Mouse (Mus musculus): Measurements from ENCODE around the gene Psd.

The Psd gene

DNA sequence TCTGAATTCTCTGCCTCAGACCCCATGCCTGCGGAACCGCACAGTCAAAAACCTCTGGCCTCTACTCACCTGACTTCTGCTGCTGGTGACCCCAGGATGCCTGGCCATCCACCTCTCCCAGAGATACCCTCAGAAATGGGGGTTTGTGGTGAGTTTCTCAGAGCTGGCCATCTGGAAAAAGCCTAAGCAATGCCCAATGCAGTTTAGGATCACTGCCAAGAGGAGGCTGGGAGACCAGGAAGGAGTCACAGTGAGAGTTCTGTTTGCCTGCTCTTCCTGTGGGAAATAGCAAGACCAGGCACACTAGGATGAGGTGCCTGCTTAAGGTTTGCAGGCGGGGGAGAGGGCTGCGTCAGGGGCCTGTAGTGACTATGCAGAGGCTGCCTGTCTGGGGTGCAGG is 42.3 kb downstream of the Psd start:
- POLR2A ChIA-PET: interaction anchor here in 1 of 4 experiments (1.1 to 1.3 kb wide), 2 partner anchors 16 to 28 kb away, joined by 3 to 4 read pairs; no protein-coding TSS in a partner anchor

DNA sequence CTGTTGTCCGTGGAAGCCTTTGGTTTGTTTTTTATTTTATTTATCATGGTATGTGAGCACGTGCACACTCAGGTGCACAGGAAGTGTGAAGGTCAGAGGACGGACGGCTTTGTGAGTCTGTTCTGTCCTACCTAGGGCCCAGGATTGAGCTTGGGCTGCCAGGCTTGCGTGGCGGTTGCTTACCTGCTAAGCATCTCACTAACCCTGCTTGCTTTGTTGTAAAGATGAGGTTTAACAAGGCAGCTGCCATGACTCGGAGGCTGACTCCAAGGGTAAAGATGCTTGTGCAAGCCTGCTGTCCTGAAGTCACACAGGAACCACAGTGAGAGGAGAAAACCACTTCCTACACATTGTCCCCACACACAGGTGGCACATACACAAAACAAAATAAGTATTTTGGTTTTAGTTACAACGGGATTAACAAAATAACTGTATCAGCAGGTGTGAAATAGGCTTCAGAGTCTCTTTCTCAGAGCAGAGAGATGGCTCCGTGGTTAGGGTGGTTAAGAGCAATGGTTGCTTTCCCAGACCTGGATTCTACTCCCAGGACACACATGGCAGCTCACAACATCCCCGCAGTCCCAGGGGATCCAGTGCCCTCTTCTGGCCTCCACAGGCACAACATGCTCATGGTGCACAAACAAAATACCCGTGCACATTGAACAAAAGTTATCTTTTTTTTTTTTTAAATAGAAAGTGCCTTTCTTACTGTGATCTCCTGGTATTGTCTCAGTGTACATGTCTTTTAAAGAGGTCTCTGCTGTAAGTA is 44.7 kb downstream of the Psd start:
- CTCF ChIA-PET: interaction anchor here (0.5 to 2.8 kb wide), 36 partner anchors 8 to 412 kb away, joined by 3 to 32 read pairs (median 4); partner anchors contain the start of genes Nfkb2 (in 2 of the 4), Elovl3 (in 1 of the 4), Fbxl15 (in 1 of the 4) and Gbf1 (in 1 of the 4)
- POLR2A ChIA-PET: interaction anchor here in 3 of 4 experiments (0.7 to 1.3 kb wide), 8 partner anchors 20 to 147 kb away, joined by 3 read pairs; partner anchors contain the start of gene Nfkb2 (in 1 of the 3)

More for the DNA sequence above, 42.3 kb downstream of the Psd start:
- CTCF ChIA-PET: interaction anchor here in 2 of 4 experiments (0.8 to 1.6 kb wide), 4 partner anchors 9 to 149 kb away, joined by 3 to 5 read pairs (median 4); partner anchors contain the start of gene Nfkb2 (in 1 of the 2)

DNA sequence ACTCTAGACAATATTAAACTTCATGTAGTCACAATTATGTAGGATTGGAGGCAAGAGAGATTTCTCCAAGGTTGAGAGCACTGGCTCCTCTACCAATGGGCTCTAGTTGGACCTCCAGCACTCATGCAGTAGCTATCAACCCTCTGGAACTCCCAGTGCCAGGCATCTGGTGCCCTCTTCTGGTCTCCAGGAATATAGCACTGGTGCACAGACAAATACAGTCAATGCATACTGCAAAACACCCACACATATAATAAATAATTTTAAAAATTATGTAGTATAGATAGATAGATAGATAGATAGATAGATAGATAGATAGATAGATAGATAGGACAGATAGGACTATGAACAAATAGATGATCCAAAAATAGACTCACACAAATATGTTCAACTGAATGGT is 51.6 kb downstream of the Psd start:
- ChIA-PET CTCF (interaction anchor here (0.5 to 4.8 kb wide), 47 partner anchors 9 to 433 kb away, joined by 3 to 66 read pairs (median 4); partner anchors contain the start of genes Elovl3 (in 2 of the 4), Nfkb2 (in 2 of the 4), Actr1a (in 1 of the 4) and Fbxl15 (in 1 of the 4)), POLR2A (interaction anchor here in 2 of 4 experiments (0.8 to 1.8 kb wide), 9 partner anchors 10 to 199 kb away, joined by 3 to 8 read pairs (median 3); partner anchors contain the start of genes Nolc1 (in 1 of the 2) and Sufu (in 1 of the 2))

DNA sequence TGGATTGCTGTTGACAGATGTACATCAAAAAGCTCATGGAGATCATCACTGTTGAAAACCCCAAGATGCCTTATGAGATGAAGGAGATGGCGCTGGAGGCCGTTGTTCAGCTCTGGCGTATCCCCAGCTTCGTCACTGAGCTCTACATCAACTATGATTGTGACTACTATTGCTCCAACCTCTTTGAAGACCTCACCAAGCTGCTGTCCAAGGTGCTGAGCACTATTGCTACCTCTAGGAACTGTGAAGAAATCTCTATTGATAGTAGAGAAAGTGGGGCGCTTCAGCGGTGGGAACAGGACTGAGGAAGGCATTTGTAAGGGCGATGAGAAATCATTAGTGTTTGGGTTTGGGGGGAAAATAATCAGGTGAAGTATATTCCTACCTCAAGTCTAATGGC is 62.2 kb downstream of the Psd start:
- ChIA-PET POLR2A (interaction anchor here in 2 of 4 experiments (1.2 to 2.1 kb wide), 3 partner anchors 11 to 112 kb away, joined by 4 to 6 read pairs (median 4); partner anchors contain the start of genes Gbf1 (in 1 of the 2) and Nfkb2 (in 1 of the 2)), CTCF (interaction anchor here in 3 of 4 experiments (0.9 to 1.3 kb wide), 4 partner anchors 10 to 18 kb away, joined by 3 to 4 read pairs (median 4); no protein-coding TSS in a partner anchor)

All from embryonic stem cell, embryonic (primary cell).